Mouse (Mus musculus) spleen, adult 18-20 months (tissue): Measurements from ENCODE around the gene Sh2d6.

Source experiments
- DNase-seq, 2 experiments: peaks; one replicate each; pipeline ENCODE4 v3.0.0; 2022; ENCODE audit warnings: mixed read lengths in 2 of 2

The Sh2d6 gene

DNA sequence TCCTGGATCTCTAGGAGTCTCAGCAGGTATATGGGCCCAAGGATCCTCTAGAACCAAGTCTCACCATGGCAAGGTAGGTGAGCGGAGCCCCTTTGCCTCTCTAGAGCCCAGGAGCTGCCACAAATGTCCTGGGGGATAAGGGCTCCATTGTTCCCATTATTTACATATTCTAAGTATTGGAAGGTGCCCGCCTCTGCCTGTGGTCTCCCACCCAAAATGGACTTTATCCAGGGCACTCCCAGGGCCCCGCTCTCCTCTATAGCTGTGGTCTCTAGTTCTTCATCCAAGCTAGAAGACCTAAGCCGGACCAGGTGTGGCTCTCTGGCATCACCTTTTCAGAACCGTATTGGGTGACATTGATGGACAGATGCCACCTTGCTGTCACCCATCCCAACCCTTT is at the start of gene Sh2d6:
Gene Sh2d6, minus strand, starts transcription at position 101 of the 400 bp plus-strand sequence.
- DNase-seq = no peak

DNA sequence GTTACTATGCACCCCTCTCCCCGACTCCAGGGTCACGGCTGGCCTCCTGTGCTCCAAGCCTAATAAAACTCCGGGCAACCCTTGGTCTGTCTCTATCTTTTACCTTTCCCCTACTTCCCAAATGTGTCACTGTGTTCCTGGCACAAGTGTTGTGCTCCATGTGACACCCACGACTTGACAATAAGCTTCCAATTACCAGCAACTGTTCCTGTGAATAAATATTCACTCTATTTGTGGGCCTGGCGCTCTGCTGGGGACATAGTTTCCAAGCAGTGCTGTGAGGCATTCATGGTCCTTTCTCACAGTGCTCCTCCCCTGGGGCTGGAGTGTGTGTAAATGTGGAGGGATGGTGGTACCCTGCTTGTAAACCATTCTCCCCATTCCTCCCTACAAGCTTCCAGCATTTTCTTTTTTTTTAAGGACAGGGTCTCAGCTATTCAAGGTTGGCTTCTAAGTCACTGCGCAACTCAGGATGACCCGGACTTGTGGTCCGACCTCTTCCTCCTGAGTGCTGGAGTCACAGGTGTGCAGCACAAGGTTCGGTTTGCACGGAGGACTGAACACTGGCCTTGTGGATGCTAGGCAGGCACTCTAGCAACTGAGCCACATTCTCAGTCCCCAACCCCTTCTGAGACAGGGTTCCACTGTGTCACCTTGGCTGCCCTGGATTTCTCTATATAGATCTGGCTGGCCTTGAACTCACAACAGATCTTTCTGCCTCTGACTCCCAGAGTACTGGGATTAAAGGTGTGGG is 49.3 kb upstream of the Sh2d6 start:
- DNase-seq = no peak

- no peak for DNase-seq
These were observed 47.2 kb upstream of the Sh2d6 start for GRCm38 (mm10) chr6:72568736-72569135.

DNA sequence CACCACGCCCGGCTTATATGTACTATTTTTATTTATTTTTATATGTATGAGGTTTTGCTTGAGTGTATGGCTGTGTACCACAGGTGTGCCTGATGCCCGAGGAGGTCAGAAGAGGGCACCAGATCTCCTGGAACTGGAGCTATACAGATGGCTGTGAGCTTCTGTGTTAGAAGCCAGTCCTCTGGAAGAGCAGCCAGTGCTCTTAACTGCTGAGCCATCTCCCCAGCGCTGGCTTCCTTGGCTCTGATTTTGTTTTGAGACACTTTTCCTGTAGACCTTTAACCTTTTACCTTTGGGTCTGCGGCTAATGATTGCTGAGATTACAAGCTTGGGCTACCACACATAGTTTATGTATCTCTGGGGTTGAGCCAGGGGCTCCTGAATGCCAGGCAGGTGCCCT is 46.0 kb upstream of the Sh2d6 start:
- DNase-seq = no peak

GRCm38 (mm10) chr6:72566044-72566443 is 44.5 kb upstream of the Sh2d6 start:
- DNase-seq = peak; percentile 63 to 88

- DNase-seq = no peak
These were observed 44.0 kb upstream of the Sh2d6 start for GRCm38 (mm10) chr6:72565506-72565905.

DNA sequence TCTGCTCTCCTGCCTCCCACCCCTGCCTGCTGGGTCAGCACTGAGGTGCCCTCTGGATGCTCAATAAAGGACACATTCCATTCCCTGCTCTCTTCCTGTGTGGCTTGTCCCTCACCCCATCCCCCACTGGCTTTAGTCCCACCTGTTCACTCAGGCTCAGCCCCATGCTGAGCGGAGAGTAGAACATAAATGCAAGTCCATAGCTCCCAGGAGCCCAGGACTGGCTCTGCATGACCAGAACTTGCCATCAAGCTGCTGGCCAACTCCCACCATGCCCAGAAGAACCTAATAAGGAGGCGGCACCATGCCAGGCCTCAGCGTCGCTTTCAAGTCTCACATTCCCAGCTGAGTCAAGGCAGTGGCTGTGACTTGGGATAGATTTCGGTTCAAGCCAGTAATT is 41.4 kb upstream of the Sh2d6 start:
- DNase-seq = no peak

- DNase-seq = no peak
These were observed 41.0 kb upstream of the Sh2d6 start for GRCm38 (mm10) chr6:72562486-72562885.

- no peak for DNase-seq
These were observed 39.3 kb upstream of the Sh2d6 start for GRCm38 (mm10) chr6:72560801-72561200.

DNA sequence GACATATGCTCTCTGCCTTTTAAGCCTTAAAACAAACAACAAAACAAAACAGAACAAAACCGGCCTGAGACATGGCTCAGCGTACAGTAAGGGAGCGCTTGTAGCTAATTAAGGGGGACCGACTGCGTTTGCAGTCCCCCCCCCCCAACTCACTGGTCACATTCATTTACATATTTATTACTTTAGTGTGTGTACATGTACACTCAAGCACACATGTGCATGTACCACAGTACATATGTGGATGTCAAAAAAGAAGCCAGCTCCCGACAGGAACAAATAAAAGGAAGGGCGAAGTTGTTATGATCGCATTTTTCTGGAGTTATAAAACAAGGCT is 31.5 kb upstream of the Sh2d6 start:
- no peak for DNase-seq

DNA sequence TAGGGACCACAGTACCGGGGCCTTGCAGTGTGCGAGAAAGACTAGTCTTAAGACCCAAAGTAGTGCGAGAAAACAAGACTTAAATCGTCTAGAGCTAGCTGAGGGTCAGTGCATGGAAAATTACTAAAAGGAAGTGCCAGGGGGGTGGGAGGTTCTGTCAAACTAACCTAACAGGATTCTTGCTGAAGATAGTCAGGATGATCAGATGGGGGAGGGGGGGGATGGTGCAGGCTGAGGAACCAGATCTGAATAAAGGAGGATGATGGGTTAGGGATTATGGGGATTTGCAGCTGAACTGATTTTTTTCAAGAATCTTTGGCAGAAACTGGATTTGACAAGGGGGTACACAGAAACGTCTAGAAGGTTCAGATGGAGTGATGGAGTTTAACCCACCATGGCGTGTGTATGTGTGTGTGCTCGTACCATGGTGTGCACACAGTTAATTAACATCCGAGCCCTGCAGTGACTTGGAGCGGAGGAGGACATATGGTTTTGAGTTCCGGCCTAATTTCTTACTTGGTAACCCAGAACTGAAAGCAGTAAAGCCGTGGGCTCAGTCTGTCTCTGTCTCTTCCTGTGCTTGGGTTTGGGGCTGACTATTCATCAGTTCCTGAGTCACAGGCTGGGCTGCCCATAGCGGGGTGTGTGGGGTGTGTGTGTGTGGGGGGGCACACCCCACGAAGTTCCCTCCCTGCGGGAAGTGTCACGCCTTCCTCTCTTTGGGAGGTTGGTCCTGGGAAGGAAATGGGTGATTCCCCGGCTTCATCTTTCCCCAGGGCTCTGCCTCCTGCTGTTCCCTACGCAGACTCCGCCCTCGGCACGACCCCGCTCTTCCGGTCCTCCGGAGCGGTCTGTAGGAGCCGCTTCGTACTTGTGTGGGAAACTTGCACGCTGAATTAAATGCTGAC is 30.9 kb upstream of the Sh2d6 start:
- peak; percentile 55 to 56 for DNase-seq

GRCm38 (mm10) chr6:72550503-72551100 is 29.1 kb upstream of the Sh2d6 start:
- DNase-seq = peak in 1 of 2 experiments; percentile 13

- DNase-seq = no peak
These were observed 28.5 kb upstream of the Sh2d6 start for GRCm38 (mm10) chr6:72550025-72550424.

- DNase-seq = peak; percentile 66 to 75
These were observed 27.6 kb upstream of the Sh2d6 start for GRCm38 (mm10) chr6:72549041-72549580.

GRCm38 (mm10) chr6:72547862-72548261 is 26.4 kb upstream of the Sh2d6 start:
- DNase-seq = no peak

DNA sequence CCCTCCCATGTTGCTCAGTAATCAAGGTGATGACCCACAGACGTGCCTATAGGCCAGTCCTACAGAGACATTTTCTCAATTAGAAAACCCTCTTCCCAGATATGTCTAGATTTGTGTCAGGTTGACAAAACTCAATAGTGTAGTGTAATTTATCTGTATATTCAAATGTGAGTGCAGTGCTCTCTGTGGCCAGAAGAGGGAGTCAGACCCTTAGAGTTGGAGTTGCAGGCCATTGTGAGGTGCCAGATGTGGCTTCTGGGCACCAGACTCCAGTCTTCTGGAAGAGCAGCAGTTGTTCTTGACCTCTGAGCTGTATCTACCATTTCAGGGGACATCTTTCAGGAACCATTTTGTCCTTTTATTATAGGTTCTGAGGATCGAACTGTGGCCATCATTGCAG is 25.6 kb upstream of the Sh2d6 start:
- DNase-seq = no peak

- DNase-seq = no peak
These were observed 23.9 kb upstream of the Sh2d6 start for GRCm38 (mm10) chr6:72545377-72545776.

DNA sequence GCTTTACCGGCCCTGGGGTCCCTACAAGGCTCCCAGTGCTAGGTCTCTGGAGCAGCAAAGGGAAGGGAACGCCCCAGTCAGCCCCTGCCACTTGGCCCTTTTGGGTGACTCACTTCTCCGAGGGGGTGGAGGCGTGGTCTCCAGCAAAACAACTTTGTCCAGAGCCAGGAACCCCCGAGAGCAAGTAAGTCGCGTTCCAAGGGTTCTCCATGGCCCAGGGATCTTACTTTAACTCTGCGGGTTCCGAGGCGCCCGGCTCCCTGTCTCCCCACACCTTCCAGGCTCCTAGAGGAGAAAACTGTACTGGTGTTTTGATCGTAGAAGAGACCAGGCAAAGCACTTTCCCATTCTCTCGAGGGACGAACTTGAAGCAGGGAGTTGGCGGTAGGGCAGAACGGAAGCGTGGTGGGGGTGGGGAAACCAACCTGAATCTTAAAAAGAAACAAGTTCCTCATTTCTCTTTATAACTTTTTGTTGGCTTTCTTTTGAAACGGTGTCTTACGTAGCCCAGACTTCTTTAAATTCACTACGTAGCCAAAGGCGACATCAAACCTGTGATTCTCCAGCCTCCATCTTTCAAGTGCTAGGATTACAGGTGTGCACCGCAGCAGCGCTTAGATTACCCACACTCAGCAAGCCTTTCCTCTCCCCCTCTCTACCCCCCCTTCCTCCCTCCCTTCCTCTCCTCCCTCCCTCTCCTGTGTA is 22.9 kb upstream of the Sh2d6 start, which contains the start of gene Capg:
Gene Capg, plus strand, starts transcription at position 109 of the 705 bp plus-strand sequence.
- DNase-seq = peak; percentile 63 to 69

DNA sequence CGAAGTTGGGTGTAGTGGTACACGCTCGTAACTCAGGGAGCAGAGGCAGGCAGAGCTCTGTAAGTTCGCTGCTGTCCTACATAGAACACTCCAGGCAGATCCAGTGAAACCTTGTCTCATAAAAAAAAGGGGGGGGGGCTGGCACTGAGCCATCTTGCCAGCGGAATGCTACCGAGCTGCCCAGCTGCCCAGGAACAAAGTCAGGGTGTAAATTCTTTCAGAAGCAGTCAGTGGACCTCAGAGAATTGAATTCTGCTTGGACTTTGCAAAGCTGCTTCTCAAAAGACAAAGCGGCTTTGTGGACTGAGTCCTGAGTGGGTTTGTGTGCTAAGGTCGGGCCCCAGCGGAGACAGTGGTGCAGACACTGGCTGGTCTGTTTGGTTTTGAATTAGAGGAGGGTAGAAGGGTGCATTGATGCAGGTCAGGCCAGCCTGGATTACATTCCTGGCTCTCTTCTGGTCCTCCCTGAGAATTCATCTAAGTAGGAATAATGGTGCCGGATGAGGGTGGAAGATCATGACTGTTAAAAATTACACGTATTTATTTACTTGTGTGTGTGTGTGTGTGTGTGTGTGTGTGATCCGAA is 21.9 kb upstream of the Sh2d6 start:
- DNase-seq = no peak

GRCm38 (mm10) chr6:72538562-72539031 is 17.1 kb upstream of the Sh2d6 start:
- DNase-seq = peak; percentile 73 to 78

- DNase-seq = no peak
These were observed 16.5 kb upstream of the Sh2d6 start for GRCm38 (mm10) chr6:72537998-72538500.

GRCm38 (mm10) chr6:72535165-72535564 is 13.7 kb upstream of the Sh2d6 start:
- peak; percentile 73 to 86 for DNase-seq
